Mouse (Mus musculus): ENCODE results near the gene Slc26a9.

DNA sequence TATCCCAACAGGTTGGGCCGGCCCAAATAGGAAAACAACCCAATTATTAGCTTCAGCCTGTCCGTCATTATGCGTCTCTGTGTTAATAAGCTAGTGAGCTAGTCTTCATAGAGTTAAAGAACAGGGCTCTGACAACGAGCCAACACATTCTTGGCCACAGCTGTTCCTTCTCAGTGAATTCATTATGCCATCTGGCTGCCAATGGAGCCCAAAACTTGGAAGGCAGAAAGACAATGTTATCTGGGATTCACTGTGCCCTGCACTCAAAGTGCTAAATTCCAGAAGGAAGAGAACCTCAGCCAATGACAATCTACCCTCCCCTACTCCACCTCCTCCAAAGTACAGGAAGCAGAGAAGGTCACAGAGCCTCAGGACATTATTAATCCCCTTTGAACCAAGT is 26.8 kb downstream of the Slc26a9 start:
- TF ChIP-seq CTCF (IDR thresholded peaks at IDR 0.05) (no peak), EP300 (IDR thresholded peaks at IDR 0.05) (no peak)

Measured in lung, postnatal 0 days (tissue).